Mouse (Mus musculus) brain, embryonic 14.5 days (tissue): Measurements from ENCODE around the gene Ddx6. TPM values are rescaled to one million over a fixed set of nuclear protein-coding genes. Genes with fewer than 3 reads are reported as not detected.
"Not testable (repeated sequence)": the region's sequence is repeated elsewhere in the genome, so short reads cannot be mapped to it uniquely, and the experiment has no call there.

Source experiments
- DNase-seq: peaks from one replicate; pipeline ENCODE4 v3.0.0-alpha.2; 2011; ENCODE audit warnings: low read depth
- CTCF ChIP-seq: fragments of 200-500 bp; IDR thresholded peaks from 2 replicates; pipeline ENCODE4 v1.5.1; 2012; ENCODE audit warnings: inconsistent platforms, mild to moderate bottlenecking, moderate library complexity, borderline replicate concordance; ENCODE audit not compliant: insufficient read depth, insufficient read length; ENCODE audit errors: extremely low read depth
- POLR2A ChIP-seq: fragments of 200-500 bp; IDR thresholded peaks from 2 replicates; pipeline ENCODE4 v1.6.1; 2012; ENCODE audit warnings: mild to moderate bottlenecking, inconsistent platforms, borderline replicate concordance; ENCODE audit not compliant: poor library complexity, insufficient read depth, insufficient read length, severe bottlenecking; ENCODE audit errors: extremely low read depth
- polyA plus RNA-seq: library from polyadenylated mRNA; depleted of rRNA; stranded (reverse); fragments of >200 nt; gene quantifications from 2 replicates; pipeline ENCODE4 v1.2.3, GENCODE M21; 2012

Gene Ddx6
- polyA plus RNA-seq, 1 experiment: 68.4 TPM

- DNase-seq: no peak
- TF ChIP-seq POLR2A (no peak), CTCF (no peak)
Observed at GRCm38 (mm10) chr9:44597742-44598141, 7.0 kb upstream of the Ddx6 start.

DNA sequence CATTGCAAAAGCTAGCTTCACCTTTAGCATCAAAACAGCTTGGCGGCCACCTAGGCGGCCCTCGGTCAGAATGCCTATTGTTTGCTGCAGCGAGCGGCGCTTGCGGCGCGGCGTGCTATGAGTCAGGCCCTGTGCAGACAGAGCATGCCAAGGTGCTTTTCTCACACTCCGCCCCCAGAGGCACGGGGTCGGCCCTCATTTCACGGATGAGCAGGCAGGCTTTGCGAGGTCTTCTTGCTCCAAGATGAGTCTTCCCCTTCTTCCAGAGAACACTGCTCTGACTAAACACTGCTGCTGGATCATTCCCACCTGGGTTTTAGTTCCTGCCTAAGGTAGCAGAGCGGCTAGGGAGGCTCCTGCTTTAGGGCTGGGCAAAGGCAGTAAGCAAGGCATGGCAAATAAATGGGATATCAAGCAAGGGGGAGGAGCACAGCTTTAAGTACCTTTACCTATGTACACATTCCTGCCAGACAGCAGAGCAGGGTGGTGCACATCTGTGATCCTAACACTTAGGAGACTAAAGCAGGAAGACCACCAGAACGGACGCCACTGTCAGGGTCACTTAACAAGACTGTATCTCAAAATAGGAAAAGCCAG, 5.7 kb upstream of the Ddx6 start:
- TF ChIP-seq CTCF: no peak
- peak; percentile 15; the same call in 1 of the 2 replicates for TF ChIP-seq POLR2A
- DNase-seq: peak; percentile 77

DNA sequence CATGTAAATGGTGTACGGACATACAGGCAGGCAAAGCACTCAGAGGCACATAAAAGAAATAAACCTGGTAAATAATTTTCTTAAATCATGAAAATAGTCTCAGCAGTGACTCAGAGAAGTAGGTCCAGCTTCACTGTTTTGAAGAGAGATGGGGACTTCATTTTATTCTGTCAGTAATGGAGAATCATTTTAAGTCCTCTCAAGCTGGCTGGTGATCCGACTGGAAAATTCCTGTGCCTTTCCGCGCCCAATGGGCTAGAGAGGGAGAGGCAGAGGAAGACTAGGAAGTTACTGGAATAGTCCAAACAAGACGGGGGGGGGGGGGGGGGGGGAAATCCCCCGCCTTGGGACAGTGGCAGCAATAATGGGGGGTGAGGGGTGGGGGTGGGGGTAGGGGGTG, 5.1 kb upstream of the Ddx6 start:
- no peak for DNase-seq
- TF ChIP-seq CTCF: no peak
- TF ChIP-seq POLR2A: no peak

DNA sequence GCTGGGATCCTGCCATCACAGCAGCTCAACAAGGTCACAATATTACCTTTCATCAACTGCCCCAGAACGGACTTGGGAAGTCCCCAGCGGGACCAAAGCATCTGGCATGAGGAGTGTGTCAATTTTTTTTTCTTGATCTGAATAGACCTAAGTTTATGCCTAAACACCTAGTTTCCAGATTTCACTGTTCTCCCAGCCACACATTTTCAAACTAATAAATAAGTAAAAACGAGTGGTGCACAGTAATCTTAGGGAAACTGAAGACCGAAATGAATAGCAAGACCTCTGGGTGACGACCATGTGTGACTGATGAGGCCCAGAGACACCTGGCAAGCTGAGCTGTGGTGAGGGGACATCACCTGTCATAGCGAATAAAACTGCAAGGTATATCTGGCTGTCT, 3.9 kb upstream of the Ddx6 start:
- TF ChIP-seq POLR2A: no peak
- TF ChIP-seq CTCF: no peak

DNA sequence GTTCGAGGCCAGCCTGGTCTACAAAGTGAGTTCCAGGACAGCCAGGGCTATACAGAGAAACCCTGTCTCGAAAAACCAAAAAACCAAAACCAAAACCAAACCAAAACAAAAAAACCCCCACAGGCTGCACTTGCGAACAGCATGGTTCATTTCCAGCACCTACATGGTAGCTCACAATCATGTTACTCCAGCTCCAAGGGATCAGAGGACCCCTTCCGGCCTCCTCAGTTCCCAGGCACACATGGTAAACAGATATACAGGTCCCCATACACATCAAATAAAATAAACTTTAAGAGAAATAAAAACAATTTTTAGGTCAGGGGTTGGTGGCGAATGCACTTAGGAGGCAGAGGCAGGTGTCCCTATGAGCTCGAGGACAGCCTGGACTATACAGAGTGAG, 1.9 kb upstream of the Ddx6 start:
- TF ChIP-seq POLR2A (no peak), CTCF (no peak)
- DNase-seq: no peak

More for the DNA sequence above, 3.9 kb upstream of the Ddx6 start:
- DNase-seq: no peak

DNA sequence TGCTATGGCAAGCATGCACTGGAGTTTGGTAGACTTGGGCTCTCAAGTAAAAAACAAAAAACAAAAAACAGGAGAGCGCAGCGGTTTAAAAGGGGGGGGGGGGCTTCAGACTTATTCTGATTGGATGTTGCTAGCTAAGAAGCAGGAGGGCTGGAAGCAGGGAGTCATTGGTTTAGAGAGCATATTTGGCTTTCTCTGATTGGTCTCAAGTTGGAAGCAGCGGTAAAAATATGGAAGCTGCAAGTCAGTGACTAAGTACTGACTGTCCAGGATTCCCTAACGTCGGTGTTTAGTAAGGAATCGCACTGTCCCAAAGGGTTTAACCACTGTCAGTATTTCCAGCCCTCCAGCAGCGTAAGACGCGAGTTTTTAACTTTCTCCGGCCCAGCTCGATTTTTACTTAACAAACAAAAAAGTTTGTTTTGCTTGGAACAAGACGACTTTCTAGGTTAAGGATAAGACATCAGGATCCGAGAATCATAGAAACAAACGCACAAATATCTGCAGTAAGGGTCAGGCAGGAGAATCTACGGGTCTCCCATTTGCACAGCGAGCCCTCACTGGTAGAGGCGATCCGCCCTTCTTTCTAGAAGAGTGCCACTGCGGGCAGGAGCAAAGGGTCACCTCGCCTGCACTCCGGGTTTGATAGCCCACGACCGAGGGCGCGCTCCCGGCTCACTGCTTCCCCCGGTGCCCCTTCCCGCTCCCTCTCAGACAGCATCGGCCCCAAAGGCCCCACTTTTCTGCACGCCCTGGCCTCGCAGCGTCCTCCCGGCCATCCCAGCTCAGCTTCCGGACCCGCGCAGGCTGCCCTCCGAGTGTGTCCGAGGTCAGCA, 1.0 kb upstream of the Ddx6 start:
- peak; percentile 95 for DNase-seq
- no peak for TF ChIP-seq CTCF
- TF ChIP-seq POLR2A: no peak

DNA sequence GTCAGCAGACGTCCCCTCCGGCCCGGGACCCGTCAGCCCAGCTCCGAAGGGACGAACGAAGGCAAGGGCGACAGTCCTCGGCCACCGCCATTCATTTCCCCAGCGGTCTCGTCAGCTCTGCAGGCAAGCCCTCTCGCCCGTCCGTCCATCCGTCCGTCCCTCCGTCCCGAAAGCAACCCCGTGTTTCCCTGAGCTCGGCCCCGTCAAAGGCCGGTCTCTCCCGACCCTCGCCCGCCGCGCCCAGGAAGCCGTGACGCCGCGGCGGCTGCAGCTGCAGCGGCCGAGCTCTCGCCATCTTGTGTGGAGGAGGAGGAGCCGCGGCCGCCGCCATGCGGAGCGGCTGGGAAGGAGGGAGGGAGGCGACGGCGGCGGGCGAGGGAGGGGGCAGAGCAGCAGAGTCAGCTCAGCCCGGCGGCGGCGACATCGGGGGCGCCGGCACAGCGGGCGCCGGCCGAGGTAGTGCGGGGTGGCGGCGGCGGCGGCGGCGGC, 358 bp upstream of the Ddx6 start:
- TF ChIP-seq CTCF: no peak
- TF ChIP-seq POLR2A: peak; percentile 70
- peak; percentile 92 for DNase-seq

GRCm38 (mm10) chr9:44605616-44606165, 999 bp downstream of the Ddx6 start:
- TF ChIP-seq POLR2A (no peak), CTCF (no peak)
- DNase-seq: peak; percentile 61

- DNase-seq: no peak
- TF ChIP-seq CTCF (no peak), POLR2A (no peak)
Observed at GRCm38 (mm10) chr9:44606646-44607045, 2.0 kb downstream of the Ddx6 start.

GRCm38 (mm10) chr9:44607306-44607705, 2.6 kb downstream of the Ddx6 start:
- TF ChIP-seq CTCF: no peak
- no peak for TF ChIP-seq POLR2A
- no peak for DNase-seq

DNA sequence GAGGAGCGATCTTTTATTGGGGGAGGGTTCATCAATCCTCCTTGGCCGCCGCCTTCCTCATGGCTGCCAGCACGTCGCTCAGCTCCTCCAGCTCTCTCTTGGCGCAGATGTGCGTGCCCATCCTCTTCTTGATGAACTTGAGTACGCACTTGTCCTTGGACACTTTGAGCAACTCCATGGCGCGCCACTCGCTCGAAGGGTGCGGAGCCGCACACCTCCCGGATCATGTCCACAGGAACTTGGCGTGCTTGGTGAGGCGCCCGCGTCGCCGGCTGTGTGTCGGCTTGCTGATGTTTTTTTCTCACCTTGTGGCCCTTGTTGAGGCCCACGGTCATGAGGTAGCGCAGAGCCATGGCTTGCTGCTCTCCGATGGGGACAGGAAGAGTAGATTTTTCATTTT, 5.7 kb downstream of the Ddx6 start:
- no peak for DNase-seq
- TF ChIP-seq CTCF (no peak), POLR2A (no peak)

GRCm38 (mm10) chr9:44613081-44613480, 8.4 kb downstream of the Ddx6 start:
- DNase-seq: not testable (repeated sequence)

- DNase-seq: peak; percentile 89
Observed at GRCm38 (mm10) chr9:44621114-44621513, 16.4 kb downstream of the Ddx6 start.

More at GRCm38 (mm10) chr9:44621114-44621513, 16.4 kb downstream of the Ddx6 start:
- TF ChIP-seq CTCF (no peak), POLR2A (no peak)
